Mouse (Mus musculus): ENCODE data around the gene Nkx2-9. TPM values are rescaled to one million over a fixed set of nuclear protein-coding genes. Genes with fewer than 3 reads are reported as not detected.

Gene Nkx2-9
- total RNA-seq (2021), result not detected
- long read RNA-seq, experiment 1, result 0 reads
- long read RNA-seq, experiment 2, result 0 reads

- DNase-seq, result no peak
- intact Hi-C loops (cut with DNase I; ENCODE audit: low total_unique reads), result no loop called here
Measured at GRCm38 (mm10) chr12:56612761-56613437, at the start of gene Nkx2-9. Gene Nkx2-9 (minus strand): TSS chr12:56613284.

- DNase-seq, result peak; percentile 13
- intact Hi-C loops (cut with DNase I; ENCODE audit: low total_unique reads), result no loop called here
Measured at GRCm38 (mm10) chr12:56637181-56637566, 24.1 kb upstream of the Nkx2-9 start.

- DNase-seq, result no peak
- intact Hi-C loops (cut with DNase I; ENCODE audit: low total_unique reads), result no loop called here
Measured at GRCm38 (mm10) chr12:56636534-56637180, 23.6 kb upstream of the Nkx2-9 start.

GRCm38 (mm10) chr12:56616088-56616487 is 3.0 kb upstream of the Nkx2-9 start:
- no peak for DNase-seq
- intact Hi-C loops (cut with DNase I; ENCODE audit: low total_unique reads), result loop anchor here (5.0 kb wide), 1 partner anchor 196 kb away; no protein-coding TSS in a partner anchor

- DNase-seq, result no peak
- intact Hi-C loops (cut with DNase I; ENCODE audit: low total_unique reads), result loop anchor here (5.0 kb wide), 1 partner anchor 197 kb away; no protein-coding TSS in a partner anchor
Measured at GRCm38 (mm10) chr12:56615391-56615790, 2.3 kb upstream of the Nkx2-9 start.

- intact Hi-C loops (cut with DNase I; ENCODE audit: low total_unique reads), result no loop called here
- DNase-seq, result no peak
Measured at GRCm38 (mm10) chr12:56614513-56614912, 1.4 kb upstream of the Nkx2-9 start.

- no peak for DNase-seq
- intact Hi-C loops (cut with DNase I; ENCODE audit: low total_unique reads), result no loop called here
Measured at GRCm38 (mm10) chr12:56613916-56614510, 929 bp upstream of the Nkx2-9 start.

GRCm38 (mm10) chr12:56613438-56613830 is 350 bp upstream of the Nkx2-9 start:
- intact Hi-C loops (cut with DNase I; ENCODE audit: low total_unique reads), result no loop called here
- no peak for DNase-seq

- no peak for DNase-seq
- intact Hi-C loops (cut with DNase I; ENCODE audit: low total_unique reads), result no loop called here
Measured at GRCm38 (mm10) chr12:56612349-56612735, 742 bp downstream of the Nkx2-9 start.

GRCm38 (mm10) chr12:56611504-56612348 is 1.4 kb downstream of the Nkx2-9 start:
- DNase-seq, result no peak

GRCm38 (mm10) chr12:56610851-56611250 is 2.2 kb downstream of the Nkx2-9 start:
- no peak for DNase-seq
- intact Hi-C loops (cut with DNase I; ENCODE audit: low total_unique reads), result no loop called here

More at GRCm38 (mm10) chr12:56611504-56612348, 1.4 kb downstream of the Nkx2-9 start:
- intact Hi-C loops (cut with DNase I; ENCODE audit: low total_unique reads), result no loop called here

- intact Hi-C loops (cut with DNase I; ENCODE audit: low total_unique reads), result no loop called here
- DNase-seq, result no peak
Measured at GRCm38 (mm10) chr12:56591722-56592121, 21.4 kb downstream of the Nkx2-9 start.

GRCm38 (mm10) chr12:56587830-56588229 is 25.3 kb downstream of the Nkx2-9 start:
- no peak for DNase-seq

More at GRCm38 (mm10) chr12:56587830-56588229, 25.3 kb downstream of the Nkx2-9 start:
- intact Hi-C loops (cut with DNase I; ENCODE audit: low total_unique reads), result no loop called here

Other genes with a start within 250 kb of the Nkx2-9 start
- gene Nkx2-1, start 76.4 kb downstream of the Nkx2-9 start, total RNA-seq (2021), result not detected
- under 1 TPM in 1 of 2 experiments, not detected in 1; 0.04 TPM for gene Pax9, start 78.5 kb upstream of the Nkx2-9 start, total RNA-seq (2021)